Mouse (Mus musculus) forebrain, embryonic 10.5 days (tissue): ENCODE measurements at regions not wholly inside any gene's neighbourhood (a gene's known extent, or its start where the extent isn't known, plus 50 kb on each side); places are given as distances from the start of the nearest gene placed in this dataset.
"Not testable (repeated sequence)": the region's sequence is repeated elsewhere in the genome, so short reads cannot be mapped to it uniquely, and the experiment has no call there.

Experiments
- DNase-seq: peaks from one replicate; pipeline ENCODE4 v3.0.0-alpha.2; 2017; ENCODE audit warnings: low spot score; ENCODE audit errors: extremely low spot score
- H3K27ac ChIP-seq: fragments of 300-500 bp; sonication (generic); 2 replicates; pipeline ENCODE4 v1.5.1; 2016; ENCODE audit warnings: mild to moderate bottlenecking
- H3K27me3 ChIP-seq: fragments of 300-500 bp; sonication (generic); 2 replicates; pipeline ENCODE4 v1.6.1; 2016; ENCODE audit warnings: mild to moderate bottlenecking; ENCODE audit not compliant: poor library complexity, severe bottlenecking
- H3K36me3 ChIP-seq: fragments of 300-500 bp; sonication (generic); replicated peaks from 2 replicates; pipeline ENCODE4 v1.6.1; 2016; ENCODE audit warnings: mild to moderate bottlenecking, moderate library complexity
- H3K4me1 ChIP-seq: fragments of 300-500 bp; sonication (generic); 2 replicates; pipeline ENCODE4 v1.6.1; 2016
- H3K4me3 ChIP-seq: fragments of 300-500 bp; sonication (generic); 2 replicates; pipeline ENCODE4 v1.5.1; 2016; ENCODE audit warnings: mild to moderate bottlenecking, moderate library complexity
- H3K9me3 ChIP-seq: fragments of 300-500 bp; sonication (generic); 2 replicates; pipeline ENCODE4 v1.6.1; 2016; ENCODE audit warnings: mild to moderate bottlenecking, moderate library complexity
- WGBS: fragments of 180-500 bp; shearing (Covaris S2); methylation state at CpG from one replicate; pipeline ENCODE4 v1.1.7; 2016; 5-methylcytosine and 5-hydroxymethylcytosine counted together

DNA sequence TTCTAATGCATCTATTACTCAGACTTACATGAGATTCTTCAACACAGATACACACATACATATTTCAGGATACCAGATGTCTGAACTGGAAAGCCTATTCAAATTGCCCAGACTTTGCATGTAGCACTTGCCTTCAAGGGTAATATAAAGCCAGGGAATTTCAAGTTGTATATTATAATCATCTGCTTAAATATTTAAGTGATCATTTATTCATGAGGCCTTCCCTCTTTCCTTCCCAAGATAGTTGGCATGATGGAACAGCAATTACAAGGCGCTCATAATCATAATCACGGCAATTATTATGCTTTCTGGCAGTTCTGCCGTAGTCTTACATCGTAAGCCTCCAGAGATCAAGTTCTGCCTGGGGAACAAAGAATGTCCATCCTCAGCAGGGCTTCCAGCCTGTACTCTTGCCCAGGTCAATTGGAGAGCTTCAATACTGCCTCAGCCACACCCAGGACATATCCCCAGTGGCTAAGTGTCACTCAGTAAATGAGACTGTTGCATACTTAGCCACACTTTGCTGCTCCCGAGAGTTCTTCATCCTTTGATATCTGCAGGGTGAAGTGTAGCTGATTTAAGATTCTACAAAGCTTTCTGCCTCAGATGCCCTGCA, 391.3 kb upstream of the Htr2a start:
- Histone ChIP-seq H3K27ac (no peak overlapping the region), H3K27me3 (no peaks in the 10 kb centered on the region), H3K4me1 (no peaks in the 10 kb centered on the region), H3K4me3 (no peak overlapping the region), H3K9me3 (no peaks in the 10 kb centered on the region), H3K36me3 (no peaks in the 10 kb centered on the region)
- DNase-seq: no peak
- WGBS: 94% methylated on average over 5 of the region's 5 CpGs

DNA sequence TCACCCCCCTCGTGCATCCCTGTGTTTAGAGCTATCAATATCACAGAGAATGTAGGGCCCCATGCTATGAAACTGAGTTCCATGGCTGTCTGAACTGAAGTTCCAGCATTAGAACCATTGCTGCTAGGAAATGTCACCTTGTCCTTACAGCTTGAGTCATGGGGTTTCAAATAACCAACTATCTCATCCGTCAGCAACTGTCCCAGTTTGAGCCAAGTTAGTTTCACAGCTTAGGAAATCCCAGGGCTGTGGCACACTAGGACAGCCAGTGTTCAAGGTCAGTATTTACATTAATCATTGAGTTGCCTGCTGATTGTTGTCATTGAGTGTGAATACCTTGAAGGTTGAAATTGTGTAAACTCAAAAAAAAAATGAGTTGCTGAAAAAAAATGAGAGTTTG, 390.6 kb upstream of the Htr2a start:
- DNase-seq: no peak
- no peaks in the 10 kb centered on the region for H3K27me3 ChIP-seq
- H3K4me3 ChIP-seq: no peak overlapping the region
- H3K9me3 ChIP-seq: no peaks in the 10 kb centered on the region
- 76% methylated on average over 2 of the region's 2 CpGs for WGBS
- no peaks in the 10 kb centered on the region for H3K4me1 ChIP-seq
- no peaks in the 10 kb centered on the region for H3K36me3 ChIP-seq
- H3K27ac ChIP-seq: no peak overlapping the region

DNA sequence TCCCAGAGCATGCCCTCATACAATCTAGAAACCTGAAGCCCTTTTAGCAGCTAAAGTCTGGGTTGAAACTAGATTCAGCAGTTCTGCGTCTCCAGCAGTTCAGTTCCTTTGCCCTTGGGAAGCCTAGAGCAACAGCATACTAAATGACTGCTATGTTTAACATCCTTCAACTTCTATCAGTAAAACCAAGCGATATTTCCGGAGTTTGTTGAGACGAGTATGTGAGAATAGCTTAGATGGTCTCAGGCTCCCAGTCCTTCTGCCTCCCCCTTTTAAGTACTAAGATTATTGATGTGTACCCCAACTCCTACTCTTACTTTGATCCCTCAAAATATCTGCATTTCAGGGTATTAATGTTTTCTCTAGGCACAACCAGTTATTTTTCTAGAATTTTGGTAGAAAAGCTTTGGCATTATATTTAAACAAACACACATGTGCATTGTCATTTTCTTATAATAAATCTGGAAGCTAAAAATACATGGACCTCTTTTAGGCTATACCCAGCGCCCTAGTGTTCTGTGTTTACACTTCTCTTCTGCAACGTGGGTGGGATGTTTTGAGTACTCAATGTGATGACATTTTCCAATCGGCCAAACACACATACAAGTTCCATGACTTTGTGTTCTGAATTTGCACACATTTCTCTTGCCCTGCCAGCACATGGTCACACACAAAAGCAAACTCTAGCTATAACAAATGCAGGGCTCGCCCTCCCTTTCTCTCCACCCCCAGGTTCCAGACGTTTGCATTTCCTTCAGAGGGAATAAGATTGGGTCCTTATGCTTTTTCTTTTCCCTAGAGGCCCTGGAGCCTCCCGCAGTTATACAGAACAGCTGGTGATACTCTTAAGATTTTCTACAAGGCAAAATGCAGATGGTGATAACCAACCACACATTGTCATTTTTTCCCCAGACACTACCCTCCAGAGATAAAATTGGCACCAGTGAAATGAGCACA, 388.2 kb upstream of the Htr2a start:
- WGBS: 81% methylated on average over 10 of the region's 10 CpGs
- Histone ChIP-seq H3K27me3 (no peaks in the 10 kb centered on the region), H3K36me3 (no peaks in the 10 kb centered on the region), H3K4me3 (no peak overlapping the region), H3K9me3 (no peaks in the 10 kb centered on the region), H3K27ac (no peak overlapping the region), H3K4me1 (no peaks in the 10 kb centered on the region)
- DNase-seq: no peak

DNA sequence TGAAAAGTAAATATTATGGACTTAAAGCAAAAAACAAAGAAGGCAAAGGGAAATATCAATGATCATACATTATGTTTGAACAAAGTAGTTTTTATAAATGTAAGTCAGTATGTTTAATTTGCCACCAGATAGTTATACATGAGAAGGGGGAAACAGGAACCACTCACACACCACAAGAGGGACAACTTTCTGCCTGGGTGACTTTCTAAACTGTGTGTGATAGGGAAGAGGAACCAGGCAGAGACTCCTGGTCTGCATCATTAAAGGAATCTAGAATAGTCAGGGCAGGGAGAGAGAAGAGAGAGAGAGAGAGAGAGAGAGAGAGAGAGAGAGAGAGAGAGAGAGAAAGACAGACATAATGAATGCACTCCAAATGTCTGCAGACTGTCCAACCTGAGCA, 385.6 kb upstream of the Htr2a start:
- Histone ChIP-seq H3K4me3 (no peak overlapping the region), H3K9me3 (no peaks in the 10 kb centered on the region), H3K4me1 (no peaks in the 10 kb centered on the region)

DNA sequence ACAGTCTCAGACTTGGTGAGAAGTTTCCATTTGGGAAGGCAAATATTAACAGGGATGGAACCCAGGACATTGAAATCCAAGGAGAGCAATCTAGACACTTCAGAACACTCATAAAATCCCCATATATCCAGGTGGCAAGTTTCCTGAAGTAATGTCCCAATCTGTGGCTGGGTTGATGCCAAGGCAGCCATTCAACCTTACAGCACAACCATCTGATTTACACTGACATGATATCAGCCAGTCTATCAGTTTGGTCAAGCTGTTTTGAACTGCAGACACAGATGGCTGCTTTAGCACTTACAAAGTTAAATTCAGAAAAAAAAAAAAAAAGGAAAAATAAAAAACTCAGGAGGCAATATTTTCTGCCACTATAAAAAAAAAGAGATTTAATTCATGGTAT, 381.2 kb upstream of the Htr2a start:
- H3K27ac ChIP-seq: no peak overlapping the region
- no peaks in the 10 kb centered on the region for H3K4me1 ChIP-seq
- H3K27me3 ChIP-seq: no peaks in the 10 kb centered on the region
- no peaks in the 10 kb centered on the region for H3K9me3 ChIP-seq
- H3K4me3 ChIP-seq: no peak overlapping the region
- no peaks in the 10 kb centered on the region for H3K36me3 ChIP-seq
- no peak for DNase-seq

More for the DNA sequence above, 385.6 kb upstream of the Htr2a start:
- no peak overlapping the region for H3K27ac ChIP-seq
- DNase-seq: no peak
- no peaks in the 10 kb centered on the region for H3K36me3 ChIP-seq
- H3K27me3 ChIP-seq: no peaks in the 10 kb centered on the region

DNA sequence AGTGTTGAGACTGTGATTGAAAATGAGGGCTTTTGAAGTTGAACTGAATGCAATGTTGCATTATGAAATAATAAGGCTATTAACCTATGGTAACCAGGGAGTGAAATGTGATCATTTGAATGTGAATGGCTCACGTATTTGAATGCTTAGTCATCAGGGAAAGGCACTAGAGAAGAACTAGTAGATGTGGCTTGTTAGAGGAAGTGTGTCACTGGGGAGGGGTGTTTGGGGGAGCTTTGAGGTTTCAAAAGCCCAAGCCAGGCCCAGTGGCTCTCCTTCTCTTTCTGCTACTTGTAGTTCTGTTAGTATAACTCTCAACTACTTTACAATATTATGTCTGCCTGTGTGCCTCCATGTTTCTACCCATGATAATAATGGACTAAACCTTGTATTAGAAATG, 373.6 kb upstream of the Htr2a start:
- Histone ChIP-seq H3K27ac (no peak overlapping the region), H3K9me3 (no peaks in the 10 kb centered on the region), H3K4me3 (no peak overlapping the region), H3K27me3 (no peaks in the 10 kb centered on the region), H3K4me1 (no peaks in the 10 kb centered on the region), H3K36me3 (no peaks in the 10 kb centered on the region)
- WGBS: 82% methylated on average over 1 of the region's 1 CpGs
- no peak for DNase-seq

DNA sequence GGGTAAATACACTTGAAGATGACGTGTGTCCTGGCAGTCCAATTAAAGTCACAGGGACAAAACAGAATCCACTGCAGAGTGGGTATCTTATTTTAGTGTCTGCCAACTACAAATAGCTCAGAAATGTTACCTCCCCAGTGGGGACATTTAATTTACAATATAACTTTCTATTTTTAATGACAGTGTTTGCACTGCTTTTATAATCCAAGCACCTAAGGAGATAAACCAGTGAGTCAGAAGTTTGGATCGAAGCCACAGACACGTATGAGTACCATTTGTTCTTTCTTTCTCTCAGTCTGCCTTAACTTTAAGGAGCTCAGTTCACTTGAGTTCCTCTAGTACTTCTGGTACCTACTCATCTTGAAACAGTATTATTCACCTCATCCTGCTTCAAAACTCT, 346.1 kb upstream of the Htr2a start:
- no peaks in the 10 kb centered on the region for H3K4me1 ChIP-seq
- H3K36me3 ChIP-seq: no peaks in the 10 kb centered on the region
- no peak overlapping the region for H3K4me3 ChIP-seq
- H3K9me3 ChIP-seq: no peaks in the 10 kb centered on the region
- no peak for DNase-seq
- 88% methylated on average over 3 of the region's 3 CpGs for WGBS
- no peaks in the 10 kb centered on the region for H3K27me3 ChIP-seq
- H3K27ac ChIP-seq: no peak overlapping the region

DNA sequence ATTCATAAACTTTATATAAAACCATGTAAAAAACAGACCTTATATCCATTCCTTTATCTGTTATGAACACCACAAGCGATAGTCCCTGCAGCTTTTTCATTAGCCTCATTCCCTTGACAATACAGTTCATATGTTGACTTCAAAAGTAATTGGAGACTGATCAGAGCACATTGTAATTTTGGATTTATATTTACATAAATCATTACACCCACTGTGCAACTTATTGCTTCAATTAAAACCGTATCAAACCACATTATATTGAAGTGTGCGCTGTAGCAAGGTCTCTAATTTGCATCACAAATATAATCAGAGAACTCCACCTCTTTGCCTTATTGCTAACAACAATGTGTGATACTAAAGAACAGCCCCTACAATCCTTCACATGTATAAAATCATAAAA, 336.2 kb upstream of the Htr2a start:
- no peaks in the 10 kb centered on the region for H3K4me1 ChIP-seq
- H3K4me3 ChIP-seq: no peak overlapping the region
- H3K36me3 ChIP-seq: no peaks in the 10 kb centered on the region
- WGBS: 90% methylated on average over 3 of the region's 3 CpGs
- no peaks in the 10 kb centered on the region for H3K27me3 ChIP-seq
- H3K9me3 ChIP-seq: no peaks in the 10 kb centered on the region
- DNase-seq: no peak
- no peak overlapping the region for H3K27ac ChIP-seq

DNA sequence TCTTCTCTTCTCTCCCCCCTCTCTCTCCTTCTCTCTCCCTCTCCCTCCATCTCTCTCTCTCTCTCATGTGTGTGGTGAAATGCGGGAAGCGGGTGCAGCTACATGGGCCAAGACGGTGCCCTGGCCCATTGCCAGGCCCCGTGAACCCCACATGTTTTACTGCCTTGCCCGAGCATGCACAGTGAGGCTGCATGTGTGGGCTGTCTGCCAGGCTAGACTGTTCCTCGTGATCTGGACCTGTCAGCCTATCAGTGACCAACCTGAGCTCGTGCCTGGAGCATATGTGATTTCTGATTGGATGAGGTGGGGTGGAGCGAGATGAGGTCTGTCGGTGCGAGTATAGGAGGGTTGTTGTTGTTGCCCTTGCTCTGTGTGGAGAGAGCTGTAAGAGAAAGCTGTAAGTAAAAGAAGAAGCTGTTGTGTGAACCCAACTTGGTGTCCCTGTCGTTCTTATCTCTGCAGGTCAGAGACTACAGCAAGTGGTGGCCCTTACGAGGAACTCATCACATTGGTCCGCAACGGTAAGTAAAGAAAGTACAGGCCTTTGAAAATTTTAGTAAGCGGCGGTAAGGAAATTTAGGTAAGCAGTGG, 333.8 kb upstream of the Htr2a start:
- no peaks in the 10 kb centered on the region for H3K36me3 ChIP-seq
- no peak overlapping the region for H3K4me3 ChIP-seq
- no peak for DNase-seq
- H3K9me3 ChIP-seq: no peaks in the 10 kb centered on the region
- 89% methylated on average over 16 of the region's 16 CpGs for WGBS
- no peaks in the 10 kb centered on the region for H3K4me1 ChIP-seq
- no peaks in the 10 kb centered on the region for H3K27me3 ChIP-seq
- H3K27ac ChIP-seq: no peak overlapping the region

DNA sequence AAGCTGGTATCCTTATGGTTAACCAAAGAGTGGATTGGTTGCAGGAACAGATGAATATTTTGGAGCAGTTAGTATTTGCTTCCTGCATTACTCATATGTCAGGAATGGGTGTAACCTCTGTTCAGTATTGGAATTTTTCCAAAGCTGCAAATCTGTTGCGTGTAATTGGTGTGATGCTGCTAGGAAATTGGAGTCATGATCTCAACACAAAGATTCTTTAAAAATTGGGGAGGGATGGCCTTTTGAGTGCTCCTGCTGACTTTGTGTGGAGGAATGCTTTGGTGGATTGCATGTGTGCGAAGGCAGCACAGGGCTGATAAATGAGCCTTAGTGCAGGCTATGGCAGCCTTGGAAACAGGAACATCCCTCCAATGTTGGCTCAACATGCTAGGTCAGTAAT, 331.2 kb upstream of the Htr2a start:
- WGBS: 91% methylated on average over 2 of the region's 2 CpGs
- not testable (repeated sequence) for H3K36me3 ChIP-seq, H3K27ac ChIP-seq, H3K4me1 ChIP-seq, H3K27me3 ChIP-seq, DNase-seq, H3K4me3 ChIP-seq, H3K9me3 ChIP-seq

DNA sequence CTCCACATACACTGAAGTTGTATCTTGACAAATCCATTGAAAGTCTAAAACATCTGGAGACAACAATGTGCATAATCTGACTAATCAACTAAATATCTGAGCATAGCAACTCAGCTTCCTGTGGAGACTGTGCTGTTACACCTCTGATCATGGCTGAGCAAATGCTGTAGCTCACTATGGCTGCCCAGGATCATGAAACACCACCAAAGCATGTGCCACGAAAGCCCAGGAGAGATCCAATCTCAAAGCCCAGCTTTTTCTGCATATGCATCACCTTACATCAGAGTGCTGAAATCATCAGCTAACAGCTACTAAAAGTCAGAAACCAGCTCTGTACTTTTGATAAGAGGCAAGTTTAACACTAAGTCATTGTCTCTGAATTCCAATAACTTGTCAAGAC, 313.3 kb upstream of the Htr2a start:
- Histone ChIP-seq H3K27me3 (no peaks in the 10 kb centered on the region), H3K4me3 (no peak overlapping the region), H3K4me1 (no peaks in the 10 kb centered on the region), H3K36me3 (no peaks in the 10 kb centered on the region), H3K9me3 (no peaks in the 10 kb centered on the region), H3K27ac (no peak overlapping the region)
- DNase-seq: no peak
- WGBS: 82% methylated on average over 1 of the region's 1 CpGs

DNA sequence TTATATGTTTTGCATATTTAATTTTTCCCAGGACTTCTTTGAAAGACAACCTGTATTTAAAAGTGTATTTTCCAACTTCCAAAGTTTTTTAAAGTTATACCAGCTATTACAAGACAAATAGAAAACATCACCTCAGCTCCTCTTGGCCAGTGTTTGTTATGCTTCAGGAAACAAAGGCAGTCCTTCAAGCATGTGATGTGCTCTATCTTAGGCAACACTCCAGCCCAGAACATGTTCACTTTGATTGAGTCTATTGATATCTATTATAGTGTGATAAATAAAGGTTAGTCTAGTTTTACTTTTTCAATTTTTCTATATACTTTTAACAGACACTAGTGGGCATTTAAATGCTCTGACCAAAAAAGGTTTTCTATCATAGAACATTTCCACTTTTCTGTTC, 289.9 kb upstream of the Htr2a start:
- no peaks in the 10 kb centered on the region for H3K27me3 ChIP-seq
- no peak overlapping the region for H3K4me3 ChIP-seq
- H3K36me3 ChIP-seq: no peaks in the 10 kb centered on the region
- no peak for DNase-seq
- H3K9me3 ChIP-seq: no peaks in the 10 kb centered on the region
- no peaks in the 10 kb centered on the region for H3K4me1 ChIP-seq
- H3K27ac ChIP-seq: no peak overlapping the region

DNA sequence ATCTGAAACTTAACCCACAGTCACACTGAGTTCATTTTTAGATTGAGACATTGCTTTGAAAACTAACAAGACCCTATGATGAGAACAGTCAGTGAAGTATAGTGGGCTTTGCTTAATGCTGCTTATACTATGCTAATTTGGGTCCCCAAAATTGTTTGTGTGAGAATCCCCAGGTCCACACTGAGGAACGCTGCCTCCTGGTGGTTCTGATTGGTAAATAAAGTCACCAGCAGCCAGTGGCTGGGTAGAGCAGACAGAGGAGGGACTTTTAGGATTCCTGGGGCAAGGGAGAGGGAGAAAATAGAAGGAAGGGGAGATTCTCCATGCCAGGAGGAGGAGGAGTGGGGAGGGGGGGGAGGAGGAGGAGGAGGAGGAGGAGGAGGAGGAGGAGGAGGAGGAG, 288.4 kb upstream of the Htr2a start:
- no peak overlapping the region for H3K4me3 ChIP-seq
- no peaks in the 10 kb centered on the region for H3K27me3 ChIP-seq
- H3K4me1 ChIP-seq: no peaks in the 10 kb centered on the region
- no peak for DNase-seq
- H3K27ac ChIP-seq: no peak overlapping the region
- 53% methylated on average over 1 of the region's 1 CpGs for WGBS
- H3K36me3 ChIP-seq: no peaks in the 10 kb centered on the region
- no peaks in the 10 kb centered on the region for H3K9me3 ChIP-seq
